Mouse (Mus musculus) spleen, adult 2 months (tissue): Measurements from ENCODE around the gene Cdc42se1. TPM values are rescaled to one million over a fixed set of nuclear protein-coding genes. Genes with fewer than 3 reads are reported as not detected.
A peak's percentile ranks its signal among the peaks of the same experiment; 100 is the strongest.

Source experiments
- DNase-seq, 2 experiments: peaks; one replicate each; pipeline versions ENCODE4 v3.0.0 to v3.0.0-alpha.2; 2012 to 2021; ENCODE audit warnings: low spot score in 2 of 2, low read depth in 1 of 2
- H3K27ac ChIP-seq: fragments of 200-500 bp; 2 replicates; pipeline ENCODE4 v1.5.1; 2012; ENCODE audit warnings: low read length, inconsistent platforms; ENCODE audit not compliant: insufficient read depth
- H3K27me3 ChIP-seq: fragments of 200-500 bp; 2 replicates; pipeline ENCODE4 v1.6.1; 2012; ENCODE audit warnings: mild to moderate bottlenecking, moderate library complexity, low read length, inconsistent platforms; ENCODE audit not compliant: control insufficient read depth, insufficient read depth
- H3K36me3 ChIP-seq: fragments of 200-500 bp; 2 replicates; pipeline ENCODE4 v1.6.1; 2012; ENCODE audit warnings: mild to moderate bottlenecking, low read length, inconsistent platforms; ENCODE audit not compliant: control insufficient read depth, insufficient read depth
- H3K4me1 ChIP-seq: fragments of 200-500 bp; 2 replicates; pipeline ENCODE4 v1.6.1; 2011; ENCODE audit warnings: inconsistent platforms; ENCODE audit not compliant: control insufficient read depth, insufficient read depth, insufficient read length
- H3K4me3 ChIP-seq: fragments of 200-500 bp; 2 replicates; pipeline ENCODE4 v1.5.1; 2011; ENCODE audit warnings: mild to moderate bottlenecking, inconsistent platforms; ENCODE audit not compliant: insufficient read depth, insufficient read length; ENCODE audit errors: extremely low read depth
- CTCF ChIP-seq: fragments of 200-500 bp; IDR thresholded peaks from 2 replicates; pipeline ENCODE4 v1.5.1; 2011; ENCODE audit warnings: mild to moderate bottlenecking, inconsistent platforms; ENCODE audit not compliant: insufficient read depth, insufficient read length, insufficient replicate concordance; ENCODE audit errors: extremely low read depth
- POLR2A ChIP-seq: fragments of 200-500 bp; IDR thresholded peaks from 2 replicates; pipeline ENCODE4 v1.6.1; 2011; ENCODE audit warnings: low read depth, low read length, inconsistent platforms
- WGBS: fragments of 180-500 bp; shearing (Covaris S2); methylation state at CpG from one replicate; pipeline ENCODE4 v1.1.7; 2018; 5-methylcytosine and 5-hydroxymethylcytosine counted together
- polyA plus RNA-seq: library from polyadenylated mRNA; depleted of rRNA; stranded (reverse); fragments of >200 nt; gene quantifications from 2 replicates; pipeline ENCODE4 v1.2.3, GENCODE M21; 2012

The Cdc42se1 gene
- polyA plus RNA-seq, 1 experiment = 94.1 TPM

DNA sequence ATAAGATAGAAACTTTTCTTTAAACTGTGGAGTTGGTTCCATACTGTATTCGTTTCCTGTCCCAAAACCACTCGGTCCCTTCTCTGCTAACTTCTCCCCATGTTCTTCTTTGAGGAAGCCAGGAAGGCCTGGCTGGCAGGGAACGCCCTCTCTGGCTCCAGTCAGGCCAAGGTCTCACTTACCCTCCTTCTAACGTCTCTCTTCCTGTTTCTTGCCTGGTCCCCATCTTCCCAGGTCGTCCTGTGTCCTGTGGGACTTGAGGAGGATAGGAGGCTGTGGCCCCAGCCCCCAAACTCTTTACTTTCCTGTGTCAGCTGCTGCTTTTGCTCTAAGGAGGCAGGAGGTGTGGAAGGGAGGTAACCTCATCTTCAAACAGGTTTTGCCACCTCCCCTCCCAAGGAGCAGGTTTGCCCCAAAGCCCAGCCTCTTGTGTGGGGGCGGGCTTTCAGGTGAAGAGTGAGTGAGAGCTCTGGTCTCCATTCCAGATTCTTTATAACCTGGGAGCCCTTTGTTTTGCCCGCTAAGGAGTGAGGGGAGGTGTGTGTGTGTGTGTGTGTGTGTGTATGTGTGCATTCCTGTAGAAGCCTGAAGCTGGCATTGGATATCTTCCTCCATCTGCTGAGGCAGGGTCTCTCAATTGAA is 22.4 kb downstream of the Cdc42se1 start, which contains the start of gene Bnipl:
Gene Bnipl (minus strand): TSS at position 411 of the 642 bp plus-strand sequence.
- Histone ChIP-seq H3K36me3 (peaks cover 4% of the 10 kb centered on the region; the same call in 1 of the 2 replicates), H3K4me3 (no peak within 1 kb of the TSS), H3K4me1 (no peaks in the 10 kb centered on the region), H3K27ac (no peak within 1 kb of the TSS), H3K27me3 (no peaks in the 10 kb centered on the region)
- no peak for DNase-seq
- 57% methylated on average over 7 of the region's 7 CpGs for WGBS
- TF ChIP-seq CTCF (no peak), POLR2A (no peak)

- no peak for TF ChIP-seq POLR2A
- TF ChIP-seq CTCF = no peak
- Histone ChIP-seq H3K4me1 (no peaks in the 10 kb centered on the region), H3K4me3 (no peak overlapping the region), H3K27ac (no peak overlapping the region), H3K27me3 (no peaks in the 10 kb centered on the region), H3K36me3 (peaks cover 11% of the 10 kb centered on the region)
- WGBS = 91% methylated on average over 5 of the region's 5 CpGs
- DNase-seq = no peak
Measured at GRCm38 (mm10) chr3:95256931-95257330, 28.4 kb downstream of the Cdc42se1 start.

DNA sequence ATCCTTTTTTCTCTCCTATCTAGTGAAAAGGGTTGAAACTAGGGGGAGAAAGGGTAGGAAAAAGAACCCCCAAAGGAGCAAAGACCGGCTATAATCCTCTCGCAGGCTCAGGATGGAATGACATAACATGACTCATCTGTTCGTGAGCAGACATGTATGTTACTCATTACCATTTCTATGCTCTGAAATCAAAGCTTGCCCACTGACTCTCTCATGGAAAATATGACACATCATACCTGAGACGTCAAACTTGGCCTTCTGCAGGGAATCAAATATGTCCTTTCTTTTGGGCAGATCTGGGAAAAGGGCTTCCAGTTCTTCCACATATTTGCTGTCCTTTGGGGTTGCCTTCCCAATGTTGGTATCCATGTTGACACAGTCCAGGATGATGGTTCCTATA is 33.4 kb downstream of the Cdc42se1 start:
- Histone ChIP-seq H3K4me3 (no peak overlapping the region), H3K36me3 (peaks cover 13% of the 10 kb centered on the region), H3K27me3 (no peaks in the 10 kb centered on the region), H3K4me1 (no peaks in the 10 kb centered on the region), H3K27ac (no peak overlapping the region)
- 93% methylated on average over 4 of the region's 4 CpGs for WGBS
- DNase-seq = no peak
- TF ChIP-seq POLR2A (no peak), CTCF (no peak)

DNA sequence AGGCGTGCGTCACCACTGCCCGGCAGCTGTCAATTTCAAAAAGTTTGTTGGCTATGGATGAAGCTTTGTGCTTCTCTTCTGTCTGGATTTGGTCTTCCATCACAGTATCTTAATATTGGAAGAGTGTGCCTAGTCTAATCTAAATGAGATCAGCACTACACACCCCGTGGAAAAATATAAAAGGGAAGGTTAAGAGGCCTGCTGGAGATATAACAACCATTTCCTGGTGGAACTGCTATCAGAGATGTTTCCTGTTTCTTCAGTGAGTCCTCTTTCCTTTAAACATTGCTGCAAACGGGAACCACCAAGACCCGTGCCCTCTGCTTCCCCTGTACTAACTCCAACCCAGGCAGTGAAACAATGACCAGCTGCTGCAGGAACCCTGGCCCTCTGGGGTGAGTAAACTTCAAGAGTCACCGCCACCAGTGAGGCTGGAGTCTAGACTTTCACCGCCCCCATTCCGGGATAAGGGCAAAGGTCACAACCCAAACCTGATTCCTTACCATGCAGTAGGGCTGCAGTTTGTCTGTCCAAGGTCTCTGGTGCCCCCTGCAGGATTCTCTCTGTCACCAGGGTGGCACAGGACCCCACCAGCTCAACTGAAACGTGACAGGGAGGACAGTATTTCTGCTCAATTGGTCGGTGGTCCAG is 34.7 kb downstream of the Cdc42se1 start:
- Histone ChIP-seq H3K36me3 (peaks cover 13% of the 10 kb centered on the region), H3K4me1 (no peaks in the 10 kb centered on the region), H3K27ac (no peak overlapping the region), H3K4me3 (no peak overlapping the region), H3K27me3 (no peaks in the 10 kb centered on the region)
- DNase-seq = peak; percentile 44 to 79
- 53% methylated on average over 11 of the region's 11 CpGs for WGBS
- TF ChIP-seq POLR2A (no peak), CTCF (peak; percentile 93)

DNA sequence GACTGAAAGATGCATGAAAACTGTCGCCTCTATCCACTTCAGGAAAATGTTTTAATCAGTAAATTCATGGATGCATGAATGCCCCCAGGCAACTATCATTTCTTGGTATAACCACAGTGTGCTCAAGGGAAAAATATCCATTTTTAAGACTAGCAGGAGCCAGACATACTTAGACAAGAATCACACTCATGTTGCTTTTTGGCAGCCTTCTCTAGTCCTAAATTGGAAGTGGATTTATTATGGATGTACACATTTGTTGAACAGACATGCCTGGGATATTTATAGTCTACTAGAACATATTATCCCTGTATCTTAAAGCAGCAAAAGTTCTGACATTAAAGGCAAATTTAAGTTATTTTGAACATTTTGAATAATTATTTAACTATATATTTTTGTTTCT is 36.2 kb downstream of the Cdc42se1 start:
- no peak overlapping the region for H3K27ac ChIP-seq
- TF ChIP-seq POLR2A (no peak), CTCF (no peak)
- H3K4me1 ChIP-seq = no peaks in the 10 kb centered on the region
- H3K36me3 ChIP-seq = peaks cover 13% of the 10 kb centered on the region
- WGBS = 84% methylated on average over 1 of the region's 1 CpGs
- H3K4me3 ChIP-seq = no peak overlapping the region
- no peak for DNase-seq
- H3K27me3 ChIP-seq = no peaks in the 10 kb centered on the region

- DNase-seq = no peak
- peaks cover 13% of the 10 kb centered on the region for H3K36me3 ChIP-seq
- H3K4me3 ChIP-seq = no peak overlapping the region
- H3K27me3 ChIP-seq = no peaks in the 10 kb centered on the region
- WGBS = 96% methylated on average over 3 of the region's 3 CpGs
- H3K4me1 ChIP-seq = no peaks in the 10 kb centered on the region
- TF ChIP-seq CTCF (no peak), POLR2A (no peak)
- no peak overlapping the region for H3K27ac ChIP-seq
Measured at GRCm38 (mm10) chr3:95266052-95266451, 37.5 kb downstream of the Cdc42se1 start.

DNA sequence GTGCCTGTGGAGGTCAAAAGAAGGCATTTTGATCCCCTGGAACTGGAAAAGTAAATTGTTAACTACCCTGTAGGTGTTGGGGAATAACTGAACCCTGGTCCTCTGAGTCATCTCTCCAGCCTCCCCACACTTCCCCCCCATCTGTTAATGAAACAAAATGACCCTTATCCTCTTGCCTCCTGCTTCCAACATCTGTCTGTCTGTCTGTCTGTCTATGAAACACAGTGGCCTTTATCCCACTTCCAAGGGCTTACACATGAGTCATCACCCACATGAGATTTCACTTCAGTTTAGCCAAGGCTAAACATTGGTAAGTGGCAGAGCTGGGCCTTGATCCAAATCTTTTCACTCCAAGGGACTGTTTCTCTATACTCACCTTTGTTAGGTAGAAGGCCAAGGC is 39.3 kb downstream of the Cdc42se1 start:
- TF ChIP-seq CTCF = no peak
- no peak for TF ChIP-seq POLR2A
- H3K27me3 ChIP-seq = no peaks in the 10 kb centered on the region
- no peak overlapping the region for H3K4me3 ChIP-seq
- no peak for DNase-seq
- peaks cover 10% of the 10 kb centered on the region for H3K36me3 ChIP-seq
- H3K4me1 ChIP-seq = no peaks in the 10 kb centered on the region
- H3K27ac ChIP-seq = no peak overlapping the region
